Mouse (Mus musculus): Measurements from ENCODE around the gene Gpr62. TPM values are rescaled to one million over a fixed set of nuclear protein-coding genes. Genes with fewer than 3 reads are reported as not detected.
A peak's percentile ranks its signal among the peaks of the same experiment; 100 is the strongest.

Gene Gpr62
- polyA plus RNA-seq, 1 experiment from 2014 or later: 0.04 TPM

- under 1% methylated on average over 55 of the region's 55 CpGs for WGBS (ENCODE audit: insufficient replicate concordance)
- Histone ChIP-seq H3K4me1 (ENCODE audit: control insufficient read depth, low read depth, low read length) (peaks cover 36% of the 10 kb centered on the region), H3K4me3 (ENCODE audit: low read depth, low read length) (peak within 1 kb of the TSS; percentile 75)
Observed at GRCm38 (mm10) chr9:106429221-106430014, 36.3 kb downstream of the Gpr62 start, which contains the start of gene Rpl29. Gene Rpl29, plus strand, starts transcription at chr9:106429454.

GRCm38 (mm10) chr9:106428719-106429220, 37.0 kb downstream of the Gpr62 start:
- ATAC-seq (ENCODE audit: low read depth): peak; percentile 17; the same call in 1 of the 2 replicates
- Histone ChIP-seq H3K4me3 (ENCODE audit: low read depth, low read length) (peak overlapping the region; percentile 75), H3K9me3 (replicated peaks; ENCODE audit: control insufficient read depth, low read length) (no peaks in the 10 kb centered on the region), H3K27me3 (ENCODE audit: control insufficient read depth, insufficient read depth, low read depth, low read length) (no peaks in the 10 kb centered on the region), H3K36me3 (ENCODE audit: control insufficient read depth, insufficient read depth) (peaks cover 16% of the 10 kb centered on the region), H3K4me1 (ENCODE audit: control insufficient read depth, low read depth, low read length) (peaks cover 34% of the 10 kb centered on the region), H3K4me2 (ENCODE audit: low read depth, low read length) (peak overlapping the region; percentile 94), H3K27ac (ENCODE audit: low read length) (peak overlapping the region; percentile 88), H3K9ac (ENCODE audit: low read depth, low read length) (peak overlapping the region; percentile 61)
- 11% methylated on average over 11 of the region's 11 CpGs for WGBS (ENCODE audit: insufficient replicate concordance)

More at GRCm38 (mm10) chr9:106429221-106430014, 36.3 kb downstream of the Gpr62 start, which contains the start of gene Rpl29:
- H3K27me3 ChIP-seq (ENCODE audit: control insufficient read depth, insufficient read depth, low read depth, low read length): no peaks in the 10 kb centered on the region
- peak within 1 kb of the TSS; percentile 81 for H3K9ac ChIP-seq (ENCODE audit: low read depth, low read length)
- peak within 1 kb of the TSS; percentile 94 for H3K4me2 ChIP-seq (ENCODE audit: low read depth, low read length)
- no peaks in the 10 kb centered on the region for H3K9me3 ChIP-seq (replicated peaks; ENCODE audit: control insufficient read depth, low read length)
- ATAC-seq (ENCODE audit: low read depth): peak; percentile 88
- H3K36me3 ChIP-seq (ENCODE audit: control insufficient read depth, insufficient read depth): peaks cover 16% of the 10 kb centered on the region
- H3K27ac ChIP-seq (ENCODE audit: low read length): peak within 1 kb of the TSS; percentile 88

- no peak overlapping the region for H3K27ac ChIP-seq (ENCODE audit: low read length)
- no peak overlapping the region for H3K4me3 ChIP-seq (ENCODE audit: low read depth, low read length)
- WGBS (ENCODE audit: insufficient replicate concordance): 0% methylated on average over 3 of the region's 3 CpGs
- H3K27me3 ChIP-seq (ENCODE audit: control insufficient read depth, insufficient read depth, low read depth, low read length): peaks cover 40% of the 10 kb centered on the region
- H3K36me3 ChIP-seq (ENCODE audit: control insufficient read depth, insufficient read depth): no peaks in the 10 kb centered on the region
- no peak overlapping the region for H3K9ac ChIP-seq (ENCODE audit: low read depth, low read length)
- ATAC-seq (ENCODE audit: low read depth): peak; percentile 47
- H3K9me3 ChIP-seq (replicated peaks; ENCODE audit: control insufficient read depth, low read length): no peaks in the 10 kb centered on the region
- peaks cover 11% of the 10 kb centered on the region for H3K4me1 ChIP-seq (ENCODE audit: control insufficient read depth, low read depth, low read length)
- 0 out of 2 replicates have a peak overlapping the region, but pooled peaks have one; percentile 11 for H3K4me2 ChIP-seq (ENCODE audit: low read depth, low read length)
Observed at GRCm38 (mm10) chr9:106421865-106422160, 43.9 kb downstream of the Gpr62 start.

- H3K36me3 ChIP-seq (ENCODE audit: control insufficient read depth, insufficient read depth): no peaks in the 10 kb centered on the region
- H3K4me1 ChIP-seq (ENCODE audit: control insufficient read depth, low read depth, low read length): peaks cover 11% of the 10 kb centered on the region
- no peak overlapping the region for H3K4me3 ChIP-seq (ENCODE audit: low read depth, low read length)
- no peak overlapping the region for H3K27ac ChIP-seq (ENCODE audit: low read length)
- WGBS (ENCODE audit: insufficient replicate concordance): 13% methylated on average over 18 of the region's 18 CpGs
- ATAC-seq (ENCODE audit: low read depth): 0 out of 2 replicates have a peak, but pooled peaks have one; percentile 11
- H3K4me2 ChIP-seq (ENCODE audit: low read depth, low read length): 0 out of 2 replicates have a peak overlapping the region, but pooled peaks have one; percentile 11
- H3K9me3 ChIP-seq (replicated peaks; ENCODE audit: control insufficient read depth, low read length): no peaks in the 10 kb centered on the region
- H3K27me3 ChIP-seq (ENCODE audit: control insufficient read depth, insufficient read depth, low read depth, low read length): peaks cover 40% of the 10 kb centered on the region
- no peak overlapping the region for H3K9ac ChIP-seq (ENCODE audit: low read depth, low read length)
Observed at GRCm38 (mm10) chr9:106421033-106421864, 44.5 kb downstream of the Gpr62 start.

GRCm38 (mm10) chr9:106420608-106421007, 45.1 kb downstream of the Gpr62 start:
- Histone ChIP-seq H3K36me3 (ENCODE audit: control insufficient read depth, insufficient read depth) (no peaks in the 10 kb centered on the region), H3K27me3 (ENCODE audit: control insufficient read depth, insufficient read depth, low read depth, low read length) (peaks cover 40% of the 10 kb centered on the region), H3K4me3 (ENCODE audit: low read depth, low read length) (no peak overlapping the region), H3K9me3 (replicated peaks; ENCODE audit: control insufficient read depth, low read length) (no peaks in the 10 kb centered on the region), H3K9ac (ENCODE audit: low read depth, low read length) (no peak overlapping the region), H3K4me2 (ENCODE audit: low read depth, low read length) (no peak overlapping the region), H3K4me1 (ENCODE audit: control insufficient read depth, low read depth, low read length) (peaks cover 11% of the 10 kb centered on the region), H3K27ac (ENCODE audit: low read length) (no peak overlapping the region)
- no peak for ATAC-seq (ENCODE audit: low read depth)
- 0% methylated on average over 2 of the region's 2 CpGs for WGBS (ENCODE audit: insufficient replicate concordance)

GRCm38 (mm10) chr9:106417841-106418625, 47.7 kb downstream of the Gpr62 start:
- peak overlapping the region; percentile 52 for H3K4me2 ChIP-seq (ENCODE audit: low read depth, low read length)
- H3K4me3 ChIP-seq (ENCODE audit: low read depth, low read length): peak overlapping the region; percentile 9; the same call in 1 of the 2 replicates
- H3K4me1 ChIP-seq (ENCODE audit: control insufficient read depth, low read depth, low read length): peaks cover 11% of the 10 kb centered on the region
- H3K9me3 ChIP-seq (replicated peaks; ENCODE audit: control insufficient read depth, low read length): no peaks in the 10 kb centered on the region
- no peak for ATAC-seq (ENCODE audit: low read depth)
- H3K9ac ChIP-seq (ENCODE audit: low read depth, low read length): no peak overlapping the region
- H3K36me3 ChIP-seq (ENCODE audit: control insufficient read depth, insufficient read depth): no peaks in the 10 kb centered on the region
- 18% methylated on average over 29 of the region's 29 CpGs for WGBS (ENCODE audit: insufficient replicate concordance)
- H3K27ac ChIP-seq (ENCODE audit: low read length): no peak overlapping the region
- H3K27me3 ChIP-seq (ENCODE audit: control insufficient read depth, insufficient read depth, low read depth, low read length): peaks cover 38% of the 10 kb centered on the region

GRCm38 (mm10) chr9:106416826-106417225, 48.9 kb downstream of the Gpr62 start:
- Histone ChIP-seq H3K4me2 (ENCODE audit: low read depth, low read length) (no peak overlapping the region), H3K9ac (ENCODE audit: low read depth, low read length) (no peak overlapping the region), H3K27me3 (ENCODE audit: control insufficient read depth, insufficient read depth, low read depth, low read length) (peaks cover 38% of the 10 kb centered on the region), H3K36me3 (ENCODE audit: control insufficient read depth, insufficient read depth) (no peaks in the 10 kb centered on the region), H3K9me3 (replicated peaks; ENCODE audit: control insufficient read depth, low read length) (no peaks in the 10 kb centered on the region), H3K4me1 (ENCODE audit: control insufficient read depth, low read depth, low read length) (peaks cover 20% of the 10 kb centered on the region), H3K4me3 (ENCODE audit: low read depth, low read length) (no peak overlapping the region), H3K27ac (ENCODE audit: low read length) (no peak overlapping the region)
- no peak for ATAC-seq (ENCODE audit: low read depth)
- 74% methylated on average over 6 of the region's 6 CpGs for WGBS (ENCODE audit: insufficient replicate concordance)
